Mouse (Mus musculus): ENCODE data around the gene Pou3f4.
"Not testable (repeated sequence)": the region's sequence is repeated elsewhere in the genome, so short reads cannot be mapped to it uniquely, and the experiment has no call there.

The Pou3f4 gene
- long read RNA-seq, experiment 1 = 0 reads
- long read RNA-seq, experiment 2 = 0 reads

- intact Hi-C loops (cut with DNase I) = no loop called here
These were observed at the start of gene Pou3f4 for GRCm38 (mm10) chrX:110814151-110814571. Gene Pou3f4, plus strand, starts transcription at chrX:110814280.

GRCm38 (mm10) chrX:110765939-110766338, 48.1 kb upstream of the Pou3f4 start:
- intact Hi-C loops (cut with DNase I) = no loop called here

GRCm38 (mm10) chrX:110774807-110775206, 39.3 kb upstream of the Pou3f4 start:
- intact Hi-C loops (cut with DNase I) = not testable (repeated sequence)

- intact Hi-C loops (cut with DNase I) = no loop called here
These were observed 11.6 kb upstream of the Pou3f4 start for GRCm38 (mm10) chrX:110802502-110802901.

- intact Hi-C loops (cut with DNase I) = no loop called here
These were observed 4.0 kb upstream of the Pou3f4 start for GRCm38 (mm10) chrX:110810001-110810578.

- intact Hi-C loops (cut with DNase I) = no loop called here
These were observed 3.1 kb upstream of the Pou3f4 start for GRCm38 (mm10) chrX:110810753-110811506.

- intact Hi-C loops (cut with DNase I) = no loop called here
These were observed 2.0 kb upstream of the Pou3f4 start for GRCm38 (mm10) chrX:110812071-110812470.

GRCm38 (mm10) chrX:110813401-110813800, 679 bp upstream of the Pou3f4 start:
- intact Hi-C loops (cut with DNase I) = no loop called here

- intact Hi-C loops (cut with DNase I) = no loop called here
These were observed 790 bp downstream of the Pou3f4 start for GRCm38 (mm10) chrX:110814592-110815548.

- intact Hi-C loops (cut with DNase I) = no loop called here
These were observed 1.5 kb downstream of the Pou3f4 start for GRCm38 (mm10) chrX:110815549-110815930.

- intact Hi-C loops (cut with DNase I) = no loop called here
These were observed 2.5 kb downstream of the Pou3f4 start for GRCm38 (mm10) chrX:110816609-110817008.

GRCm38 (mm10) chrX:110817211-110817610, 3.1 kb downstream of the Pou3f4 start:
- intact Hi-C loops (cut with DNase I) = no loop called here

GRCm38 (mm10) chrX:110837450-110837849, 23.4 kb downstream of the Pou3f4 start:
- intact Hi-C loops (cut with DNase I) = no loop called here

- intact Hi-C loops (cut with DNase I) = no loop called here
These were observed 37.2 kb downstream of the Pou3f4 start for GRCm38 (mm10) chrX:110851300-110851699.

Measured in adrenal gland (tissue).